Mouse (Mus musculus) heart, adult 2 months (tissue): Measurements from ENCODE around the gene Eif3b. TPM values are rescaled to one million over a fixed set of nuclear protein-coding genes. Genes with fewer than 3 reads are reported as not detected.

Experiments used
- DNase-seq, 2 experiments: peaks; one replicate each; pipeline ENCODE4 v3.0.0; 2021
- H3K27ac ChIP-seq: fragments of 200-600 bp; 2 replicates; pipeline ENCODE4 v1.8.1; 2022
- H3K27me3 ChIP-seq: fragments of 200-500 bp; 2 replicates; pipeline ENCODE4 v1.6.1; 2012; ENCODE audit warnings: mild to moderate bottlenecking, low read length, inconsistent platforms, mixed read lengths; ENCODE audit not compliant: control insufficient read depth, insufficient read depth
- H3K36me3 ChIP-seq: fragments of 200-500 bp; 2 replicates; pipeline ENCODE4 v1.6.1; 2012; ENCODE audit warnings: low read length, inconsistent platforms; ENCODE audit not compliant: control insufficient read depth, insufficient read depth
- H3K4me1 ChIP-seq: fragments of 200-500 bp; 2 replicates; pipeline ENCODE4 v1.6.1; 2011; ENCODE audit warnings: low read length; ENCODE audit not compliant: control insufficient read depth, insufficient read depth
- H3K4me3 ChIP-seq: fragments of 200-600 bp; 2 replicates; pipeline ENCODE4 v1.8.1; 2022
- H3K79me2 ChIP-seq: fragments of 200-500 bp; replicated peaks from 2 replicates; pipeline ENCODE4 v1.6.1; 2012; ENCODE audit warnings: mild to moderate bottlenecking, inconsistent platforms, low read length, moderate library complexity, mixed read lengths; ENCODE audit not compliant: control insufficient read depth, insufficient read depth
- H3K9ac ChIP-seq: fragments of 200-500 bp; 2 replicates; pipeline ENCODE4 v1.6.1; 2012; ENCODE audit warnings: low read depth, mild to moderate bottlenecking, control low read depth, inconsistent platforms, low read length, mixed read lengths
- CTCF ChIP-seq: fragments of 200-600 bp; IDR thresholded peaks from 2 replicates; pipeline ENCODE4 v1.8.1; 2022; ENCODE audit warnings: antibody characterized with exemption, mild to moderate bottlenecking, moderate library complexity
- EP300 ChIP-seq: fragments of 200-500 bp; IDR thresholded peaks from 2 replicates; pipeline ENCODE4 v1.6.1; 2011; ENCODE audit warnings: low read depth, low read length, control low read depth; ENCODE audit not compliant: insufficient read depth
- POLR2A ChIP-seq: fragments of 200-500 bp; IDR thresholded peaks from 2 replicates; pipeline ENCODE4 v1.6.1; 2011; ENCODE audit warnings: mild to moderate bottlenecking, low read depth, low read length, control low read depth; ENCODE audit not compliant: insufficient read depth
- WGBS: fragments of 180-500 bp; shearing (Covaris S2); methylation state at CpG from one replicate; pipeline ENCODE4 v1.1.7; 2018; 5-methylcytosine and 5-hydroxymethylcytosine counted together
- intact Hi-C: fragments of 180-260 bp; cut with DNase I; formaldehyde crosslinking; loops from one replicate; pipeline ENCODE4 v1.15.1; 2025
- microRNA-seq, 2 experiments: library from miRNA; unstranded; fragments of <30 nt; microRNA quantifications; one replicate each; pipeline ENCODE4 v1.2.0; 2021
- polyA plus RNA-seq: library from polyadenylated mRNA; depleted of rRNA; stranded (reverse); fragments of >200 nt; gene quantifications from 2 replicates; pipeline ENCODE4 v1.2.3, GENCODE M21; 2012; rRNA removed
- total RNA-seq, 2 experiments: library from RNA; stranded (reverse); gene quantifications; 2 replicates each; pipeline ENCODE4 v1.2.3; 2021

Eif3b gene
- total and polyA plus RNA-seq, 3 experiments: 49.0 to 95.2 (median 86.9) TPM

GRCm38 (mm10) chr5:140464943-140465342 lies 45.8 kb downstream of the Eif3b start:
- H3K9ac ChIP-seq: no peak overlapping the region
- intact Hi-C loops: no loop called here
- no peaks in the 10 kb centered on the region for H3K36me3 ChIP-seq
- WGBS: 72% methylated on average over 2 of the region's 2 CpGs
- H3K79me2 ChIP-seq: no peaks in the 10 kb centered on the region
- no peak overlapping the region for H3K4me3 ChIP-seq
- H3K27ac ChIP-seq: no peak overlapping the region
- DNase-seq: no peak
- TF ChIP-seq POLR2A (no peak), EP300 (no peak), CTCF (no peak)
- no peaks in the 10 kb centered on the region for H3K4me1 ChIP-seq
- H3K27me3 ChIP-seq: no peaks in the 10 kb centered on the region

DNA sequence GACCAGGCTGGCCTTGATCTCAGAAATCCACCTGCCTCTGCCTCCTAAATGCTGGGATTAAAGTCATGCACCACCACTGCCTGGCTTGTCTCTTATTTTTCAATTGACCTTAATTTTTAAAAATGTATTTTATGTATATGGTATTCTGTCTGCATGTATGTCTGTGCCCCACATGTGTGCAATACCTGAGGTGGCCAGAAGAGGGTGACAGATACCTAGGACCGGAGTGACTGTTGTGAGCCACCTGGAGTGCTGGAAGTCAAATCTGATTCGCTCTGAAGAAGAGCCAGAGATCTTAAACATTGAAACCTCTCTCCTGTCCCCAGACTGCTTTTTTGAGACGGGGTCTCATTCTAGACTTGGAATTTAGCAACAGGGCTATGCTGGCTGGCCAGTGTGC lies 53.2 kb downstream of the Eif3b start:
- H3K4me3 ChIP-seq: no peak overlapping the region
- whole genome bisulfite sequencing: 82% methylated on average over 3 of the region's 3 CpGs
- H3K79me2 ChIP-seq: no peaks in the 10 kb centered on the region
- TF ChIP-seq CTCF: peak; percentile 36
- TF ChIP-seq POLR2A: no peak
- H3K4me1 ChIP-seq: no peaks in the 10 kb centered on the region
- no peak for DNase-seq
- H3K27ac ChIP-seq: no peak overlapping the region
- no peaks in the 10 kb centered on the region for H3K36me3 ChIP-seq
- intact Hi-C loops: no loop called here
- no peak overlapping the region for H3K9ac ChIP-seq
- H3K27me3 ChIP-seq: no peaks in the 10 kb centered on the region

- no peak for DNase-seq
- Histone ChIP-seq H3K36me3 (no peaks in the 10 kb centered on the region), H3K27me3 (no peaks in the 10 kb centered on the region), H3K27ac (no peak overlapping the region), H3K9ac (no peak overlapping the region), H3K4me3 (no peak overlapping the region), H3K4me1 (no peaks in the 10 kb centered on the region), H3K79me2 (no peaks in the 10 kb centered on the region)
- WGBS: 66% methylated on average over 4 of the region's 4 CpGs
- intact Hi-C loops: no loop called here
- TF ChIP-seq POLR2A: no peak
- no peak for TF ChIP-seq CTCF
- no peak for TF ChIP-seq EP300
These were observed 62.3 kb downstream of the Eif3b start for GRCm38 (mm10) chr5:140481458-140481857.

- no peak for DNase-seq
- H3K27ac ChIP-seq: no peak overlapping the region
- H3K4me1 ChIP-seq: no peaks in the 10 kb centered on the region
- no peak overlapping the region for H3K4me3 ChIP-seq
- H3K79me2 ChIP-seq: no peaks in the 10 kb centered on the region
- H3K27me3 ChIP-seq: peaks cover 1% of the 10 kb centered on the region; the same call in 1 of the 2 replicates
- 67% methylated on average over 6 of the region's 6 CpGs for WGBS
- TF ChIP-seq POLR2A (no peak), CTCF (no peak)
- no peaks in the 10 kb centered on the region for H3K36me3 ChIP-seq
- no peak overlapping the region for H3K9ac ChIP-seq
- intact Hi-C loops: no loop called here
These were observed 72.0 kb downstream of the Eif3b start for GRCm38 (mm10) chr5:140491142-140491541.

DNA sequence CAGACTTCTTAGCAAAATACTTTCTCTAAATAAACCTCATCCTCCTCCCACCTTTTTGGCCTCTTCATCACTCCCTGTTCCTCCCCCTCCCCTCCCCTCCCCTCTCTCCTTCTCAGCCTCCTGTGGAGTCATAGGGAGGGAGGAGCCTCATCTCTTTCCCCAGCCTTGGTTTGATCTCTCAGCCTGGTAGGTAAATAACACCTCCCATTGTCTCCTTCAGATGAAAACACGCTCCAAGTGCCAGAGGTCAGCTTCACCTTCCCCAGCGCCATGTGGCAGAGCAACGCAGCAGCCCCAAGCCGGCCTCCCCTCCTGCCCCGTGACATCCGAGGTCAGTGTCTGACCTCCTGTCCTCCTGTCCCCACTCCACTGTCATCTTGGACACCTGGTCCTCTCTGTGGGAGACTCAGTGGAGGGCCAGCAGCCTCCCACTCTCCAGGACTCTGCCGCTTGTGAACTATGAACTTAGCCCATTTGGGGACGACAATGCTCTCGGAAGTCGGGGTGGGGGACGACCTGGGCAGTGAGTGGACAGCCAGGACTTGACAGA lies 73.6 kb downstream of the Eif3b start:
- H3K27ac ChIP-seq: no peak overlapping the region
- peaks cover 1% of the 10 kb centered on the region; the same call in 1 of the 2 replicates for H3K27me3 ChIP-seq
- DNase-seq: no peak
- H3K4me3 ChIP-seq: no peak overlapping the region
- no peak overlapping the region for H3K9ac ChIP-seq
- no peaks in the 10 kb centered on the region for H3K36me3 ChIP-seq
- no peaks in the 10 kb centered on the region for H3K4me1 ChIP-seq
- TF ChIP-seq CTCF (no peak), POLR2A (no peak), EP300 (no peak)
- H3K79me2 ChIP-seq: no peaks in the 10 kb centered on the region
- intact Hi-C loops: no loop called here
- 29% methylated on average over 11 of the region's 11 CpGs for WGBS

Small RNA genes within 50 kb of the gene (microRNA-seq; reads per million reads assigned to microRNA genes)
- 0 reads per million in 2 experiments for gene Mir7038

Other genes with a start within 250 kb of the Eif3b start
- gene Mad1l1, start 97.8 kb upstream of the Eif3b start, total RNA-seq: 10 to 100 TPM in 1 of 2 experiments, 1 to 10 TPM in 1; 9.4 to 12.2 TPM
- gene Mad1l1, start 97.8 kb upstream of the Eif3b start, polyA plus RNA-seq: 10.1 and 12.4 TPM in 2 replicates
- gene Nudt1, start 97.7 kb upstream of the Eif3b start, total RNA-seq: 10 to 100 TPM in 1 of 2 experiments, 1 to 10 TPM in 1; 6.5 to 10.0 TPM
- gene Nudt1, start 97.7 kb upstream of the Eif3b start, polyA plus RNA-seq: 8.7 and 12.4 TPM in 2 replicates
- 10 to 100 TPM; 11.0 to 12.5 TPM for gene Mrm2, start 87.4 kb upstream of the Eif3b start, total RNA-seq
- gene Mrm2, start 87.4 kb upstream of the Eif3b start, polyA plus RNA-seq: 10.9 and 15.2 TPM in 2 replicates
- 10 to 100 TPM; 12.0 to 15.8 TPM for gene Snx8, start 30.1 kb upstream of the Eif3b start, total RNA-seq
- gene Snx8, start 30.1 kb upstream of the Eif3b start, polyA plus RNA-seq: 8.9 and 10.5 TPM in 2 replicates
- not detected for gene Gm4869, start 26.3 kb downstream of the Eif3b start, total RNA-seq
- 0.06 TPM in 1 of 2 replicates, not detected in the other for gene Gm4869, start 26.3 kb downstream of the Eif3b start, polyA plus RNA-seq
- gene Chst12, start 86.2 kb downstream of the Eif3b start, total RNA-seq: 1 to 10 TPM; 4.5 to 4.8 TPM
- 8.3 and 11.2 TPM in 2 replicates for gene Chst12, start 86.2 kb downstream of the Eif3b start, polyA plus RNA-seq
- not detected for gene Grifin, start 145.7 kb downstream of the Eif3b start, total RNA-seq
- not detected in 2 replicates for gene Grifin, start 145.7 kb downstream of the Eif3b start, polyA plus RNA-seq
- 10 to 100 TPM in 1 of 2 experiments, 1 to 10 TPM in 1; 7.4 to 11.5 TPM for gene Lfng, start 188.0 kb downstream of the Eif3b start, total RNA-seq
- gene Lfng, start 188.0 kb downstream of the Eif3b start, polyA plus RNA-seq: 18.4 and 23.1 TPM in 2 replicates
- 10 to 100 TPM; 10.6 to 11.0 TPM for gene Ttyh3, start 229.7 kb downstream of the Eif3b start, total RNA-seq
- gene Ttyh3, start 229.7 kb downstream of the Eif3b start, polyA plus RNA-seq: 13.9 and 14.6 TPM in 2 replicates